In the genomic region with DNA sequence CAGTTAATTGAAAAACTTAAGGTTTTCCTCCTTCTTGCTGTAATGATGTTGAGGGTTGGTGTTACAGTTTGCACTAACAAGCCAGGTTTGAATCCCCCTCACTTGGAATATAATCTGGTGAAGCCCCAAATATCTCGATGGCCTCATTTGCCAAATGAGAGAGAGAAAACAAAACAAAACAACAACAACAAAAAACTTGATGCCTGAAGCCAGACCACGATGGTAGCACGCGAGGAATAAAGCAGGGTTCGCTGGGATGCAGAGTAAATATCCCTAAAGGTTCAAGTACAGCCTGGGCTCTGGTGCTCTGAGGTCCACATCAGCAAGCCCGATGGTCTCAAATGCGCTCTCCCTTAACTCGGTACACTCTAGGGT, we compare ENCODE assay signal across 8 mouse cellular contexts. TPM values are rescaled to one million over a fixed set of nuclear protein-coding genes. Genes with fewer than 3 reads are reported as not detected.
DNase-seq lines count a peak whose midpoint lies in the region; ATAC-seq and TF ChIP-seq lines count a peak whose summit lies in the region.

No protein-coding gene starts in this region.

- no peak for ATAC-seq in embryonic facial prominence, embryonic 13.5 days (ENCODE audit: insufficient number of reproducible peaks, insufficient read depth, low FRiP score, low TSS enrichment, low read depth)
- ATAC-seq in neural tube, embryonic 13.5 days (ENCODE audit: low read depth), result no peak

- TF ChIP-seq CTCF in left cerebral cortex, adult 2 months (IDR thresholded peaks at IDR 0.05), result no peak

- DNase-seq in left cerebral cortex, adult 2 months (ENCODE audit: extremely low spot score in 1 of 2, low spot score in 2 of 2), result no peak
- DNase-seq in left cerebral cortex, adult 11 months (ENCODE audit: low spot score), result no peak
- DNase-seq in limb, embryonic 10.5 days (ENCODE audit: low spot score), result no peak
- DNase-seq in cerebellum, postnatal 14 days, result no peak
- DNase-seq in thymus, postnatal 14 days, result no peak
- no peak for DNase-seq in right cerebral cortex, postnatal 4 days

- H3K9ac ChIP-seq in embryonic facial prominence, embryonic 13.5 days, result peak overlapping the region; percentile 80
- peak overlapping the region; percentile 66 for H3K9ac ChIP-seq in neural tube, embryonic 13.5 days

- H3K27me3 ChIP-seq in embryonic facial prominence, embryonic 13.5 days, result peaks cover 28% of the 10 kb centered on the region
- H3K27me3 ChIP-seq in limb, embryonic 10.5 days (ENCODE audit: low read depth, poor library complexity, severe bottlenecking), result peaks cover 49% of the 10 kb centered on the region
- H3K27me3 ChIP-seq in neural tube, embryonic 13.5 days, result peaks cover 37% of the 10 kb centered on the region

- WGBS in embryonic facial prominence, embryonic 13.5 days, result 23% methylated on average over 8 of the region's 8 CpGs
- WGBS in limb, embryonic 10.5 days, result 21% methylated on average over 8 of the region's 8 CpGs
- 24% methylated on average over 8 of the region's 8 CpGs for WGBS in neural tube, embryonic 13.5 days

- peak overlapping the region; percentile 48 for H3K4me3 ChIP-seq in left cerebral cortex, adult 2 months
- H3K4me3 ChIP-seq in embryonic facial prominence, embryonic 13.5 days, result peak overlapping the region; percentile 64
- H3K4me3 ChIP-seq in limb, embryonic 10.5 days, result peak overlapping the region; percentile 59
- peak overlapping the region; percentile 54 for H3K4me3 ChIP-seq in neural tube, embryonic 13.5 days

- no peaks in the 10 kb centered on the region for H3K9me3 ChIP-seq in embryonic facial prominence, embryonic 13.5 days
- no peaks in the 10 kb centered on the region for H3K9me3 ChIP-seq in limb, embryonic 10.5 days (replicated peaks)
- H3K9me3 ChIP-seq in neural tube, embryonic 13.5 days, result no peaks in the 10 kb centered on the region

- peak overlapping the region; percentile 77 for H3K4me2 ChIP-seq in embryonic facial prominence, embryonic 13.5 days
- peak overlapping the region; percentile 84 for H3K4me2 ChIP-seq in neural tube, embryonic 13.5 days

- H3K4me1 ChIP-seq in embryonic facial prominence, embryonic 13.5 days, result peaks cover 5% of the 10 kb centered on the region; the same call in 1 of the 2 replicates
- H3K4me1 ChIP-seq in limb, embryonic 10.5 days, result peaks cover 10% of the 10 kb centered on the region
- H3K4me1 ChIP-seq in neural tube, embryonic 13.5 days (replicated peaks), result peaks cover 10% of the 10 kb centered on the region

- no peaks in the 10 kb centered on the region for H3K36me3 ChIP-seq in embryonic facial prominence, embryonic 13.5 days
- H3K36me3 ChIP-seq in limb, embryonic 10.5 days, result no peaks in the 10 kb centered on the region
- H3K36me3 ChIP-seq in neural tube, embryonic 13.5 days, result no peaks in the 10 kb centered on the region

- no peak overlapping the region for H3K27ac ChIP-seq in left cerebral cortex, adult 2 months
- no peak overlapping the region for H3K27ac ChIP-seq in embryonic facial prominence, embryonic 13.5 days
- no peak overlapping the region for H3K27ac ChIP-seq in limb, embryonic 10.5 days
- H3K27ac ChIP-seq in neural tube, embryonic 13.5 days (replicated peaks), result no peak overlapping the region

- intact Hi-C loops in left cerebral cortex, adult 2 months (cut with DNase I), result no loop called here

RNA-seq across cellular contexts. Expression of a gene that starts 0.5 kb away (rescaled TPM):
- 1 to 10 TPM; 8.1 to 9.8 TPM for total RNA-seq in left cerebral cortex, adult 2 months (2021)
- 18.4 and 25.8 TPM in 2 replicates for polyA plus RNA-seq in embryonic facial prominence, embryonic 13.5 days (2015; fragmentation: Nextera tagmentation; extraction: Ambion mirVana)
- polyA plus RNA-seq in limb, embryonic 10.5 days (2016; fragmentation: Nextera tagmentation; extraction: Ambion mirVana), result 0.56 and 2.3 TPM in 2 replicates
- polyA plus RNA-seq in neural tube, embryonic 13.5 days (2015; fragmentation: Nextera tagmentation; extraction: Ambion mirVana), result 1.8 and 3.2 TPM in 2 replicates
